Mouse (Mus musculus): ENCODE measurements at regions not wholly inside any gene's neighbourhood (a gene's known extent, or its start where the extent isn't known, plus 50 kb on each side); places are given as distances from the start of the nearest gene placed in this dataset.
A peak's percentile ranks its signal among the peaks of the same experiment; 100 is the strongest.

DNA sequence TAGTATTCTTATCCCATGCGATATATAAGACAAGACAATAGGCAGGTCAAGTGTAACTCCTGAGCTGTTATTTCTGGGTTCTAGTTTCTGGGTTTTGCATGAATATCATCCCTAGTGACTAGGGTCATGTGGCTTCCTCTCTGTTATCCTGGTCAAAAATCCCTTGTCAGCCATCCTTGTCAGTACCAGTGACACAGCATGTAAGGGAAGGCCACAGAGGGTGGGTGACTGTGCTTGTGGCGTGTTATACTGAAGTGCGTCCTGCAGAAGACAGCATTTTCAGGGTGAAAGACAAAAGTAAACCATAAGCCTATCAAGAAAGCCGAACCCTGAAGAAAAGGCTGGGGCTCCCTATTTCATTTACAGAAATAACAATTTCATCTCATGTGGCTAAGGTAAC is 50.7 kb upstream of the Echdc3 start:
- DNase-seq (ENCODE audit: low spot score in 2 of 2) = no peak

DNA sequence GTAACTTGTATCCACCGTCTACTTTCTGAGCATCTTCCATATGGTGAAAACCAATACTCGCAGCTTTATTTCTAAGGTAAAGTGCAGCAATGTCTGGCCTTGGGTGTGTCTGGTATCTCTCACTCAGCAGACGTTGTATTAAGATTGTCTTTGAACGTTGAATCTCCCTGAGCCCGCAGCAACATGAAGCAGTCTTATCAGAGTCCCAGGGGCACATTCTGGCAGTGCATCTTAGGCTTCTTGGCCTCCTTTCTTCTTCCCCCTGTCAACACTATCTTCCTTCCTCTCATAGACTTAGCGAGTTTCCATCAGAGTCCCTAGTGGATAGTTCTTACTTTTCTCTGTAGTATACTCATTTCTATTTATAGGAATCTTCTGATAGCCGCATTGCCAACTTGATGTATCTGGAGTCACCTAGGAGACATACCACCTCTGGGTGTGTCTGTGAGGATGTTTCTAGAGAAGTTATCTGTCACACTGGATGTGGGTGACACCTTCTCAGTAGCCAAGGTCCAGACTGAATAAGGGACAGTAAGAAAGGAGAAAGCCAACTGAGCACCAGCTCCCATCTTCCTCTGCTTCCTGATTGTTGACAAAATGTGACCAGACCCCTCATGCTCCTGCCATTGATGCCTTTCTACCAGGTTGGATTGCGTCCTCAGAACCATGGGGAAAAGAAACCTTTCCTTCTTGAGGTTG is 51.4 kb upstream of the Echdc3 start:
- DNase-seq (ENCODE audit: low spot score in 2 of 2) = no peak

DNA sequence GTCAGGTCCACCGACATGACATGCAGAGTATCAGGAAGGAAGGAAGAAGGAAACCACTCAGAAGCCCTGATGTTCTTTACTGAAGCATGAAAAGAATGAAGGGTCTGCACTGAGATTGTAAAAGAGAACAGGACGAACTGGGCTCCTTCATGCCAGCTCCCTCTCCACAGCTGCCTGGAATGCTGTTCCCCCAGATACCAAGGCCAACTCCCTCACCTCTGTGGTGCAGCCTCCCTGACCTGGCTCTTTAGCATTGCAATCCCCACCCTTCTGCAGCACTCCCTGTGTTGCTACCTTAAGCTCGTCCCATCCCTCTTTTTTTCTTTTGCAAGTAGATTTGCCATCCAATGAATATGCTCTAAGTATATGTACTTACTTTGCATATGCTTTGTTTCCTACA is 52.3 kb upstream of the Echdc3 start:
- DNase-seq (ENCODE audit: low spot score in 2 of 2) = no peak

DNA sequence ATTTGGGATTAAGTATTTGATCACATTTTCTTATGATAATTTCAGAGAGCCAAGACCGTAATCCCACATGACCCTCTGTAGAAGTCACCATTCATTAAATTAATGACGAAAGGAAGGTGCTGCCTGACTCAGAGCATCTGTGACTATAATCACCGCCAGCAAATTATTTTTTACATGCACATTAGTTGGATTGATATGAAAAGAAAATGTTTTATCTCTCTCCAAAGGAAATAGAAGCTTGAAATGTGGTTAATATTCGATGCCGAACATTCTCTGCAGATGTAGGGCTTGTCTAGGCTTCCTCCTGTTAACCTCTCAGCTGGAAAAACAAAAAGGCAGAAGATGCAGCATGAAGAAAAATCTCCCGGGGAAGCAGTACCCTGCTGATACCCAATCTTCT is 54.2 kb upstream of the Echdc3 start:
- no peak for DNase-seq (ENCODE audit: low spot score in 2 of 2)

DNA sequence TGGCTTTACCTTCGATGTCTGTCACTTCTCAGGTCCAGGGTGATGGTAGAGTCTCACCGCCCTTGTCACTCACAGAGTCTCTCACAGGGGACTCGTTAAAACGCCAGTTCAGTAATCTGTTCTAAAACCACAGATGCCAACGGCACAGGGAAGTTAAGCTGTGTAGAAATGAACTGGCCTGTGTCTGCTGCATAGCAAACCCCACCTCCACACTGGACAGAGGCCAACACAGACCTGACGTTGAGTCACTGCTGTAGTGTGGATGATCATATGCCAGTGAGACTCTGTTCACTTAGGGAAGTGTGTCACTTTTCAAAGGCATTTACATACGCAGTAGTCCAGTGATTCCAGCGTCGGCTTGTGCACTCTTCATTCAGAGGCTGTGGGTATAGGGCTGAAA is 54.7 kb upstream of the Echdc3 start:
- DNase-seq (ENCODE audit: low spot score in 2 of 2) = peak in 1 of 2 experiments; percentile 36

DNA sequence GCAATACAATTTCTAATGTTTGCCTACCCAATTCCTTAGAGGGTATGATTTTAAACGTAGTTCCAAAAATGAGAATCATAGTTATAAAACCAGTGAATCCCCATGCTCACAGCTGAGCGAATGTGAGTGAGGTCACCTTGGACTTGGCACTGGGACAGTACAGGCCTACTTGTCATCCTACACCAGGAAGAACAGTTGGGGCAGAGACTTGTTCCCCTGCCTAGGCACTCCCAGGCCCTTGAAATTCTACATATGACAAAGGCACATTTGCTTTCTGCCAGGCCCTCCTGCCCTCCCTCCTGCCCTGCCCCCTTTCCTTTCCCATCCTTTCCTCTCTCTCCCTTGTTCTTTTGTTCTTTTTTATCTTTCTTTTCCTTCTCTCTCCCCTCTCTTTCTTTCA is 50.0 kb upstream of the Usp6nl start:
- DNase-seq (ENCODE audit: low spot score in 2 of 2) = no peak

Measured in layer of hippocampus, postnatal 10 days (tissue).